Mouse (Mus musculus) heart, embryonic 13.5 days (tissue): Measurements from ENCODE around the gene Olfr1221. TPM values are rescaled to one million over a fixed set of nuclear protein-coding genes. Genes with fewer than 3 reads are reported as not detected.

ENCODE experiments used
- polyA plus RNA-seq: library from polyadenylated mRNA; unstranded; fragments of >200 nt; fragmentation: Nextera tagmentation; extraction: Ambion mirVana; gene quantifications from 2 replicates; pipeline ENCODE4 v1.2.1, GENCODE M21; 2015

The Olfr1221 gene
- polyA plus RNA-seq, 1 experiment from 2014 or later = not detected

Other genes starting within 250 kb of the Olfr1221 start
- not detected in 2 replicates for gene Olfr1208, start 215.0 kb downstream of the Olfr1221 start, polyA plus RNA-seq
- not detected in 2 replicates for gene Olfr1209, start 202.1 kb downstream of the Olfr1221 start, polyA plus RNA-seq
- not detected in 2 replicates for gene Olfr1211, start 179.2 kb downstream of the Olfr1221 start, polyA plus RNA-seq
- not detected in 2 replicates for gene Olfr1212, start 163.3 kb downstream of the Olfr1221 start, polyA plus RNA-seq
- gene Gm13762, start 137.0 kb downstream of the Olfr1221 start, polyA plus RNA-seq = not detected in 2 replicates
- not detected in 2 replicates for gene Olfr1214, start 124.6 kb downstream of the Olfr1221 start, polyA plus RNA-seq
- not detected in 2 replicates for gene Olfr1215, start 110.3 kb downstream of the Olfr1221 start, polyA plus RNA-seq
- gene Olfr1216, start 98.9 kb downstream of the Olfr1221 start, polyA plus RNA-seq = not detected in 2 replicates
- gene Olfr1217, start 85.2 kb downstream of the Olfr1221 start, polyA plus RNA-seq = not detected in 2 replicates
- not detected in 2 replicates for gene Olfr1218, start 56.1 kb downstream of the Olfr1221 start, polyA plus RNA-seq
- gene Olfr1219, start 33.8 kb downstream of the Olfr1221 start, polyA plus RNA-seq = not detected in 2 replicates
- not detected in 2 replicates for gene Olfr1220, start 10.4 kb downstream of the Olfr1221 start, polyA plus RNA-seq
- gene Olfr1222, start 15.8 kb upstream of the Olfr1221 start, polyA plus RNA-seq = not detected in 2 replicates
- gene Olfr1223, start 34.3 kb upstream of the Olfr1221 start, polyA plus RNA-seq = not detected in 2 replicates
- not detected in 2 replicates for gene Olfr1224-ps1, start 46.8 kb upstream of the Olfr1221 start, polyA plus RNA-seq
- gene Olfr1225, start 57.4 kb upstream of the Olfr1221 start, polyA plus RNA-seq = not detected in 2 replicates
- not detected in 2 replicates for gene Olfr1226, start 82.8 kb upstream of the Olfr1221 start, polyA plus RNA-seq
- not detected in 2 replicates for gene Olfr1228, start 136.8 kb upstream of the Olfr1221 start, polyA plus RNA-seq
- gene Olfr1229, start 170.7 kb upstream of the Olfr1221 start, polyA plus RNA-seq = not detected in 2 replicates
- gene Olfr1230, start 180.0 kb upstream of the Olfr1221 start, polyA plus RNA-seq = not detected in 2 replicates
- gene Olfr1231, start 189.8 kb upstream of the Olfr1221 start, polyA plus RNA-seq = not detected in 2 replicates
- not detected in 2 replicates for gene Olfr1232, start 212.4 kb upstream of the Olfr1221 start, polyA plus RNA-seq
- gene Olfr1233, start 225.1 kb upstream of the Olfr1221 start, polyA plus RNA-seq = not detected in 2 replicates
- gene Olfr1234, start 247.6 kb upstream of the Olfr1221 start, polyA plus RNA-seq = not detected in 2 replicates